Mouse (Mus musculus) urinary bladder, postnatal 10 days (tissue): ENCODE results near the gene Gm10190.
"Not testable (repeated sequence)": the region's sequence is repeated elsewhere in the genome, so short reads cannot be mapped to it uniquely, and the experiment has no call there.

Source experiments
- DNase-seq: peaks from one replicate; pipeline ENCODE4 v3.0.0; 2022; ENCODE audit warnings: low spot score

Gene Gm10190

GRCm38 (mm10) chr17:80372989-80373725, at the start of gene Gm10190:
Gene Gm10190 (minus strand): TSS chr17:80373541.
- peak; percentile 51 for DNase-seq

DNA sequence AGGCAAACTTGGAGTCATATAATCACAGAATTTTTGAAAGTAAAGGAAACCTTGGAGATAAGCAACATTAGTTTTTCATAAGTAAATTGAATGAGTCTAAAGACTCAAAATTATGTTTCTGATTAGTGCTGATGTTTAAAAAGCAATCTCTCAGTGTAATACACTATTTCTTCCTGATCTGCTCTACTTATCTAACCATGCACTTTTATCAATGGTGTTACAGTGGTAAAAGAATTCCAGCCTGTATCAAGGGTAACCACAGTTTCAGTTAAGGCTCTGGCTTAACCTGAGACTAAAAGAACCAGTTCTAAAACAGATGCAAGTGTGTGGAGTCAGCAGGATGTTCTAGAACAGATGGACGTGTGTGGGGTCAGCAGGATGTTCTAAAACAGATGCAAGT, 47.7 kb upstream of the Gm10190 start:
- no peak for DNase-seq

GRCm38 (mm10) chr17:80418572-80419210, 45.4 kb upstream of the Gm10190 start:
- no peak for DNase-seq

DNA sequence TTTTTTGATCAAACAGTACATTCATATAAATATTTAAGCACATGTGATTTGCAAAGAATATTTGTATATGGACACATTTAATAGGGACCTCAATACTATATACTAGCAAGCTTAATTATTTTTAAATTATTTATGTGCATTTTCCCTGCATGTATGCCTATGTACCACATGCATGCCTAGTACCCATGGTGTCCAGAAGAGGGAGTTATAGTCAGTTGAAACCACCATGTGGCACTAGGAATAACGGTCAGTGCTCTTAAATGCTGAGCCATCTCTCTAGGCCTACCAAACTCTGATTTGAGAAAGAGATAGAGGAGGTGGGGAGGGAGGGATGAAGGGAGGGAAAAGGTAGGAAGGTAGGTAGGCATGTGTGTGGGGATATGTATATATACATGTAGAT, 37.8 kb upstream of the Gm10190 start:
- DNase-seq, result no peak

DNA sequence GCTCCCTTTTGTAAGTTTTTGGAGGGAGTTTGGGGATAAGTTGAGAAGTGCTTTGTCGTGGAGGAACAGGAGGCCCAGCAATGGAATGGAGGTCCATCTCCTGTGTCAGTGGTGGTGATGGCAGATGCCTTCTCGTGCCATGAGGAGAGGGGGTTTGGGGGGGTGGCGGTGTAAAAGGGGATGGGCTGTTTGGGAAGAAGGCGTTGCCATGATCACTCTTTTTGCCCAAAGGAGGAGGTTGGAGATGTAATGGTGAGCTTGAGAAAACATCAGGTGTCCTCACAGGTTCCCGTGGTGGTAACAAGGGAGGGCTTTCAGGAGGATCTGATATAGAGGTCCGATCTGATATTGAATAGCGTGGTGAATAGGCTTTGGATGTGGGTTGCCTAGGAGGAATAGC, 24.9 kb upstream of the Gm10190 start:
- DNase-seq, result no peak

GRCm38 (mm10) chr17:80391423-80392403, 18.4 kb upstream of the Gm10190 start:
- DNase-seq, result no peak

GRCm38 (mm10) chr17:80390024-80390423, 16.7 kb upstream of the Gm10190 start:
- no peak for DNase-seq

DNA sequence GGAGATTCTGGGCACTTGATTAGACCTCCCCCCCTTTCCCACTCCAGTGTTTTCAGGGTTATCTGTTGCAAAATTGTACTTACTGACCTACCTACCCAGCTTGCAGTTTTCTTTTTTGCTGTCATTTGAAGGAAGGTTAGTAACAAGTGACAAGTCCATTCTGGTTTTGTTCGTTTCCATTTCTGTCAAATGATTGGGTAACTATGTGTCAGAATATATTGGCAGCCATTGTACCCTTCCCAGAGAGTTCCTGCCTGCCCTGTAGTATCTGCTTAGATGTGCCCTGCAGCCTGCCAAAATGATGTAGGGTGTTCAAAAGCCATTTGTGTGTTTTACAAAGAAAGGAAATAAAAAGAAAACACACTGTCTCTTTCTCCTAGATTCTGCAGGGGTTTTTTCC, 12.3 kb upstream of the Gm10190 start:
- DNase-seq, result no peak

GRCm38 (mm10) chr17:80378386-80378785, 5.0 kb upstream of the Gm10190 start:
- not testable (repeated sequence) for DNase-seq

- DNase-seq, result no peak
These were observed 370 bp upstream of the Gm10190 start for GRCm38 (mm10) chr17:80373726-80374096.

GRCm38 (mm10) chr17:80368606-80369005, 4.7 kb downstream of the Gm10190 start:
- DNase-seq, result no peak

DNA sequence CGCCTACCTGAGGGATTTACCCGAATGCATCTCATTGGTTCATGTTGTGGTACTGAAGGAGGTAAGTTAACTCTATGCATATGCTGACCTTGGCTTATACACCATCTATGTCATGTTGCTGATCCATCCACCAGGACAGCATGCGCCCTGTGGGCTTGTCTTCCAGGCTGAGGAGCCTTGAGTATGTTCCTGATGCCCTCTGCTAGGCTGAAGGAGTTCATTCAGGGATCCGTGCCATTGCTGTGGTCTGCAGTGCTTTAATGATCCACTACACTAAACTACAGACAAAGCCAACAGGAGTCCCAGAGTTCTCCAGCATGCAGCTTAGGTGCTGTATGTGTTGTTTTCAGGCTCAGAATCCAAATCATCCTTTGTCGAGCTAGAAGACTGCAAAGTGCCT, 6.1 kb downstream of the Gm10190 start:
- DNase-seq, result no peak

DNA sequence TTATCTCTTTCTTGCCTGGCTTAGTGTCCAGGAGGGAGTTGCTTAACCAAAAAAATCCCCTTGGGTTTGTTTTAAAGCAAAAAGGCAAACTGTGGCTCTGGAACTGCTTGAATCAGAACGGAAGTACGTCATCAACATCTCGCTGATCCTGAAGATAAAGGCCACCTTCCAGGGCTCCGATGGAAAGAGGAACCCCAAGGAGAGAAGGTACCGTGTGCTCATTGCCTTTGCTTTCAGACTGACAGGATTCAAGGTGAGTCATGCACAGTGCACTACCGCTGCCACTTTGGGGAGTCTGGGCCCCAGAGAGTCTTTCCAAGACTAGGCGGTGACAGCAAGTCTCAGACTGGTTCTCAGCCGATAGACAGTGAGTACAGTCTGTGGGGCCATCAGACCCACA, 13.1 kb downstream of the Gm10190 start:
- DNase-seq, result no peak

DNA sequence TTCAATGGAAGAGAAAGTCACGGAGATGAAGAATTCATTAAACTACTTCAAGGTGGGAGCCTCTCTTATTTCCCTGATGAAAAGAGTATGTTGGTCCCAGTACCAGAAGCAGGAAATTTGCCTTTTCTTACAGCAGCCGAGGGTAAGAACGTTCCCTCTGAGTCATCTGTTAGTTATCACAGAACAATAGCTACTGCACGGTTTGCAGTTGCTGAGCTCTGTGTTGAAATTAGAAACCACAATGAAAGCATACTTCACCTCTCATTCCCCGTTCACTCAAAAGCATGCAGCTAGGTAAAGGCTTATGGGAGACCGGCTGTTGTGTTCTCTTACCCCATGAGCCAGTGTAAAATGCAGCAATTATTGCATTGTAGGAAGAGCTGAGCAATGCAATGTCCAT, 26.1 kb downstream of the Gm10190 start:
- DNase-seq, result no peak

DNA sequence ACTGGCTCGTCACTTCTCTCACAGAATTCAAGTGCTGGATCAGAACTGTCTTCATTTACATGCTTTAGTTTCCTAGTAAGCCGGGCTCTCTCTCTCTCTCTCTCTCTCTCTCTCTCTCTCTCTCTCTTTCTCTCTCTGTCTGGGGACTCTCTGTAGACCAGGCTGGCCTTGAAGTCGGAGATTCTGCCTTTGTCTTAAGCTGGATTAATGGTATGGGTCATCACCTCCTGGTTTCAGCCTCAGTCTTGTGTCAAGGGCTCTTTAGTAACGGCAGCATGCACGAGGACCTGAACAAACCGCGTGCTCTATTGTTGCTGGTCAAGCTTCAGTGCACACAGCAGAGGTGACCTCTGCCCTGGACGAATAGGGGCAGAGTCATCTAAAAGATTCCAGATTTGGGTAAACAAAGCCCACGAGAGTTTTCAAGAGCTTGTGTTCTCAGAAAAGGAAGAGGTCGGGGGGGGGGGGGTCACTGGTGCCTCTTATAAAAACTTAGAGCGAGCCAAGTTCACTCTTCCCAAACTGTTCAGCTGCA, 26.7 kb downstream of the Gm10190 start:
- no peak for DNase-seq

DNA sequence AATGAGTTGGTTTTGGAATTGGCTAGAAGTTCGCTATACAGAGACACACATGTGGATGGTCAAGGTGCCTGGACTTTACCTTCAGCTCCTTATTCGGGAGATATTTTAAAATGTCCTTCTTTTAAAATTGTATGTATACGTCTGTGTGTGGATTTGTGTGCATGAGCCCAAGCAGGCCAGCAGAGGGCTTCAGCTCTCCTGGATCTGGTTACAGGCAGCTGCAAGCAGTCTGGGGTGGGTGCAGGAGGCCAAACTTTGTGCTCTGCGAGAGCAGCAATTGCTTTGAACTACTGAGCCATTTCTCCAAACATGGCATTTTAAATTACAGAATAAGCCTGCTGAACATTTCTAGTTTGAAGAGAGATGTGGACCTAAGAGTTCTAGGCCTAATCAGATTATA, 28.1 kb downstream of the Gm10190 start:
- no peak for DNase-seq

- no peak for DNase-seq
These were observed 41.0 kb downstream of the Gm10190 start for GRCm38 (mm10) chr17:80332386-80332785.

GRCm38 (mm10) chr17:80326431-80326830, 46.9 kb downstream of the Gm10190 start:
- no peak for DNase-seq

GRCm38 (mm10) chr17:80325456-80325855, 47.9 kb downstream of the Gm10190 start:
- no peak for DNase-seq

DNA sequence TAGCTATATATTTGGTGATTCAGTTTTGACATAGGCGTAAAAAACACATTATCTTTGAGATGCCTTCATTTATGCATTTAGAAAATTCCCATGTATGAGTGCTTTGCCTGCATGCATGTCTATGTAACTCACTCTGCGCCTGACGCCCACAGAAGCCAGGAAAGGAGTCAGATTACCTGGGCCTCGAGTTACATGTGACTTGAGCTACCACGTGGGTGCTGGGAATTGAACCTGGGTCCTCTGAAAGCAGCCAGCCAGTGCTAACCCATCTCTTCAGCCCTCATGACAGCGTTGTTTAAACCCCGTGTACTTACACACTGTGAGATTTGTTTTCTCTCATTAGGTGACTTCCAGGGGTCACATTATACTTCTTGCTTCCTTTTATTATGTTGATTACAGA, 48.8 kb downstream of the Gm10190 start:
- no peak for DNase-seq

GRCm38 (mm10) chr17:80323658-80324057, 49.7 kb downstream of the Gm10190 start:
- no peak for DNase-seq
